Mouse (Mus musculus) urinary bladder, postnatal 25 days (tissue): ENCODE results near the gene Irf6.
A peak's percentile ranks its signal among the peaks of the same experiment; 100 is the strongest.

Source experiments
- DNase-seq: peaks from one replicate; pipeline ENCODE4 v3.0.0; 2022; ENCODE audit warnings: low spot score

The Irf6 gene

DNA sequence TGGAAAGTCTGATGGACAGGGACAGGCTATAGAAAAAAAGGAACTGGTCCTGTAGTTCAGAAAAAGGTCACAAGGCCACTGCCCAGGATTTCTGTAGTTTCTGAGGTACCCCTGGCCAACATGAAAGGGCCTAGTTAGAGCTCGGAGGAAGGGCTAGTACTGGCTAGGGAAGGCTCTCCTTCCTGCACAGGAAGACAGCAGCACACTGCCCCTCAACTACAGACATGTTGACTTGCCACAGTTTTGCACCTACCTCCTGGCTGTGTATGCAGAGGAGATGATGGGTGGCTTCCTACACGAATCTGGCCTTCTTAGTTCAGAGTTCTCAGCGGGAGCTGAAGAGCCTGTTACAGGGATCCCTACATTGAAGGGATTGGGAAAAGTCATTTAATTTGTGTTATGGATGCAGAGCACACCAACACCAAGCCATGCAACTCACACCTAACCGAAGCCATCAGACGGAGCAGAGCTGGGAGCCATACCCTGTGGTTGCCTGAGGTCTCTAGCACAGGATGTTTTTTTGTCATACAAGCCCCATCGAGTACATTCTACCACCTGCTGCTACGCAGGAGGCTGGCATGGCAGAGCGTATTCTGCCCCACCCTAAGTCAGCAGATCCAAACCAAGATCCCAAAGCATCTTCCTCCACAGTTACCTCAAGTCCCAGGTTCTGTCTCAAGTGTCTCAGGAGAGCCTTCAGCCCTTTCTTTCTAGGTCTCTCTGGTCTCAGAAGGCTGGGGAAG lies 47.9 kb downstream of the Irf6 start:
- no peak for DNase-seq

DNA sequence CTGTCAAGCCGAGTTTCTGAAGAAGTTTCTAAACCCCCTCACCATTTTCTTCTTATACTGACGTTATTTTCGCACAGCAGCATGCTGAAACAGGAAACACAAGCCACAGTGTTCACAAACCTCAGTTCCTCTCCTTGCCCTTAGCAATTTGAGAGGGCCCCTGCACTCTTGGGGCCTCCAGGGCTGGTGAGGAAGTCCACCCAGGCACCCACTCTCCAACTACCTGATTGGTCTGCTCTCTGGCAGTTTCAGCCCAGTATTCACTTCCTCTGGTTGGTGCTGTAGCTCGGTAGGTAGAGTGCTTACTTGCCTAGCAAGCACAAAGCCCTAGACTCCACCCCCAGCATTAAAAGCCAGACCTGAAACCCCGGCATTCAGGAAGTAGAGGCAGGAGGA lies 48.5 kb downstream of the Irf6 start, which contains the start of gene Traf3ip3:
Gene Traf3ip3, minus strand, starts transcription at position 321 of the 396 bp plus-strand sequence.
- no peak for DNase-seq

DNA sequence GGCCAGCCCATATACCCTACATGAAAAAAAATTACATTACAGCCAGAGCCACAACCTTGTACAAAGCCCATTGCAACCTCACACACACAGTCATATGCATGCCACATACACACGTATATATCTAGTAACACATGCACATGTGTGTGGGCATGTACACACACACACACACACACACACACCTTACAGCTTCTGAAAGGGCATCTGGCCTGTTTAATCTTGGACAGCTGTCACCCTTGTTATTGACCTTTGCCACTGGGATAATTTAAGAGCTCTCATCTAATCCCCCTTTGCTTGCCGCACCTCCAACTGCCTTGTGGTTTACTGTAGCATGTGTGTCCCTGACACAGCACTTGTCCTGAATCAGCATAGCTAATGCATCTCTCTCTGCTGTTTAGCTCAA lies 50.9 kb downstream of the Irf6 start:
- DNase-seq = no peak

DNA sequence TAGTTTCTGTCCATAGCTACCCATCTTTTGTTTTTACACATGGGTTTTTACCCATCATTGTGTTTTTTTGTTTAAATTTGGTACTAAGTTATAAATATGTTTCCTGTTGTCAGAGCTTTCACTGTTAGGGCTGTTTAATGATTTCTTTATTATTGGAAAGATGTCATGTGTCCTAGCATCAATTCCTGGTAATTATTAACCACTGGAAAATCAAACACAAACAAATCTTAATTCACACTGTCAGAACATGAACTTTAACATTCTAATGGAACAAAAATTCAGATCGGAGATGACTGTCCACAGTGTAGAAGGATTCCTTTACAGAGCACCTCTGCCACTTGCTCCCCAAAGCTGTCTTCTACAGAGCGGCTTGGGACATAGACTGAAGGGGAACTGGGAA lies 52.5 kb downstream of the Irf6 start:
- no peak for DNase-seq

DNA sequence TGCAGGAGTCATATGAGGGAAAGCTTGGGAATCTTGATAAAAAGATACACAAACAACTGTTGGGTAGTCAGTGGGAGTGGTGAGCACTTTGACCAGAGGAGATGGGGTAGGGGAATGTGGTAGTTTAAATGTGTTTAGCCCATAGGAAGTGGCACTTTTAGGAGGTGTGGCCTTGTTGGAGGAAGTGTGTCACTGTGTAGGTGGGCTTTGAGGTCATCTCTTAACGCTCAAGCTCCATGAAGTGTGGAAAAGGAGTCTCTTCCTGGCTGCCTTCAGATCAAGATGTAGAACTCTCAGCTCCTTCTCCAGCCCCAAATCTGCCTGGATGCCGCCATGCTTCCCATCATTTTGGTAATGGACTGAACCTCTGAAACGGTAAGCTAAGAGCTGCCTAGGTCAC lies 54.6 kb downstream of the Irf6 start, which contains the start of gene Lamb3:
Gene Lamb3, plus strand, starts transcription at position 197 of the 400 bp plus-strand sequence.
- no peak for DNase-seq

DNA sequence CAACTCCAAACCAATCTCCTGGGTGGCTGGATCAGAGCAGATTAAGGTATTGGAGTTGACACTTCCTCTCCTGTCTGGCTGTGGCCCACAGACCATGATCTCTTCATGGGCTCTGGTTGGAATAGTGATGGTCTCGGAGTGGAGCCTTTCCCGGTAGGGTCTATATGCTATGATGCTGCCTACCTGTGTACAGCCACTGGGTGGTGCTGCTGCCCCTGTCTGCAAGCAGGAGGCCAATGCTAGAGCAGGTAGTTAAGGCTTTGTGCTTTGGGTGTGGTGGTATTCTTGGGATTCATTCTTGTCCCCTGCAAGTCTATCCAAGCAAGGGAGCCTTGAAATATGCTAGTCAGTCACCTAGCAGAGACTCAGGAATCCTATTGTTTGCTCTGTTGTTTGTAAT lies 55.3 kb downstream of the Irf6 start:
- DNase-seq = peak; percentile 42

DNA sequence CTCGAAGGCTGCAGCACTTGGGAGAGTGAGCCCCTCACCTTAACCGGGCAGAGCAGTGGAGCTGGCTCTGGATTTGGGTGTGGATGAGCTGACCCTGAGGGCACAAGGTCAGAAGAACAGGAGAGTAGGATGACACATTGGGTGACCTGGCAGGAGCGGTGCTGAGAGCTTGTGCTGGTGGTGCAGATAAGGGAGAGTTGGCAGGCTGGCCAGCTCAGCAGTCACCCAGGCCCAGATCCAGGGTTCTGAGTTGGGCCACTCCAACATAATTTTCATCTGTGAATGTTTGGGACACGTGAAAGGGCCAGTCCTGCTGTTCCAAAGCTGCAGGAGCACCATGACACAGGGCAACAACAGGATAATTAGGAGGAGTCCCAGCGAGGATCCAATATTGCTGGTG lies 58.5 kb downstream of the Irf6 start:
- DNase-seq = no peak

DNA sequence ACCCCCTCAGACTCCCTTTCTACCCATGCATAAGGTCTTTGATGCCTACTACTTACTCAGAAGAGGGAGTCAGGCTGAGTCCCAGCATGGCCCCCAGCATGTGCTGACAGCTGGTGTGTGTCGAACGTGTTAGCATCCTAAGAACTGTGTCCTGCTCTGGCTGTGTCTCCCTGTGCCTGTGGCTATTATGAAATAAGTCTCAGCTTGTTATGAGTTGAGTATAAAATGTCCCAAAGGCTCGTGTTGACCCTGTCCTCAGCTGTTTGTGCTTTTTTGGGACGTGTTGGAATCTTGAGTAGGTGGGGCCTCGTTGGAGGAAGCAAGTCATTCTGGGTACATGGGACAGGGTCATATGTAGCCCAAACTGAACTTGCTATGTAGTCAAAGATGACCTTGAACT lies 61.1 kb downstream of the Irf6 start:
- no peak for DNase-seq

DNA sequence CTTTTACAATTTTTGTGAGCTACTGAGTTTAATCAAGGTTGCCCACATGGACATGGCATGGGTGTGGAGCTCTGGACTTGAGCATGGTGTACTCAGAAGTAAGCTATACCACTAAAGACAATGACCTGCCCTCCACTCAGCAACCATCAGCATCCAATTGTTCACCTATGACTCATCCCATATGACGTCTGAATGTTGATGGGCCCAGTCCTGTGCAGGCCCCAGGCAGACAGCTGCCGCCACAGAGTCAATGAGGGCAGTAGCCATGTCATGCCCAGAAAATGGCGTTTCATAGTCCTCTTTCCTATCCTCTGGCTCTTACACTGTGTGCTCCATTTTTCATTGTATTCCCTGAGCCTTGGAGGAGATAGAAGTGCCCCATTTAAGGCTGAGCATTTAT lies 63.1 kb downstream of the Irf6 start:
- DNase-seq = no peak

DNA sequence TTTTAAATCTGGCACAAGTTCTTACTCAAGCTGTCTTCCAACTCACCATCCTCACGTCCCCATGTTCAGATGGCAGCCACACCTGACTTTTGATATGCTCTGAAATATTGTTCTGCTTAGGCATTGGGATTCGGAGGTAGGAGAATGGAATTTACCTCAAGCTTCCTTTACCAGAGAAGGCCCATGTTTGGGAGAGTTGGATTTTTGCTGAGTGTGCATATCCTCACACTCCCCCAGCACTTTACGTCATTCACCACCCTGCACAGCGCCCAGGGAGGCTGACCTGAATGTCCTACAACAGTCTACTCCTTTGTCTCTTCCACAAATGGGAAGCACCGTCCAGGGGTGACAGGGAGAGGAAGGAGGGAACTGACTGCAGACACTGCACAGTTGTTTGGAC lies 67.5 kb downstream of the Irf6 start:
- DNase-seq = no peak
